Mouse (Mus musculus) midbrain, embryonic 14.5 days (tissue): Measurements from ENCODE around the gene St3gal4. TPM values are rescaled to one million over a fixed set of nuclear protein-coding genes. Genes with fewer than 3 reads are reported as not detected.

Experiments
- ATAC-seq: fragments of 200-750 bp; cut with Nextera tagmentation; 2 replicates; pipeline ENCODE4 v1.8.0; 2017; ENCODE audit warnings: moderate number of reproducible peaks, moderate library complexity; ENCODE audit not compliant: low FRiP score, low TSS enrichment
- DNase-seq: peaks from one replicate; pipeline ENCODE4 v3.0.0-alpha.2; 2015
- H3K27ac ChIP-seq: fragments of 300-500 bp; sonication (generic); replicated peaks from 2 replicates; pipeline ENCODE4 v1.5.1; 2014; ENCODE audit warnings: mild to moderate bottlenecking, low read depth, low read length, moderate library complexity
- H3K27me3 ChIP-seq: fragments of 300-500 bp; sonication (generic); 2 replicates; pipeline ENCODE4 v1.6.1; 2014; ENCODE audit warnings: low read length, control low read depth, mixed read lengths; ENCODE audit not compliant: control insufficient read depth, insufficient read depth
- H3K36me3 ChIP-seq: fragments of 300-500 bp; sonication (generic); 2 replicates; pipeline ENCODE4 v1.6.1; 2014; ENCODE audit warnings: low read length, control low read depth; ENCODE audit not compliant: control insufficient read depth, insufficient read depth
- H3K4me1 ChIP-seq: fragments of 300-500 bp; sonication (generic); 2 replicates; pipeline ENCODE4 v1.6.1; 2014; ENCODE audit warnings: mild to moderate bottlenecking, antibody characterized with exemption, low read length, control low read depth; ENCODE audit not compliant: control insufficient read depth, insufficient read depth
- H3K4me2 ChIP-seq: fragments of 300-500 bp; sonication (generic); 2 replicates; pipeline ENCODE4 v1.6.1; 2014; ENCODE audit warnings: mild to moderate bottlenecking, low read length, moderate library complexity
- H3K4me3 ChIP-seq: fragments of 300-500 bp; sonication (generic); replicated peaks from 2 replicates; pipeline ENCODE4 v1.5.1; 2014; ENCODE audit warnings: low read depth, low read length
- H3K9ac ChIP-seq: fragments of 300-500 bp; sonication (generic); replicated peaks from 2 replicates; pipeline ENCODE4 v1.6.1; 2014; ENCODE audit warnings: mild to moderate bottlenecking, low read length, moderate library complexity
- H3K9me3 ChIP-seq: fragments of 300-500 bp; sonication (generic); 2 replicates; pipeline ENCODE4 v1.6.1; 2016; ENCODE audit warnings: low read length, control low read depth, mixed read lengths; ENCODE audit not compliant: control insufficient read depth
- WGBS: fragments of 180-500 bp; shearing (Covaris S2); extraction: QIAGEN DNeasy Blood & Tissue Kit; methylation state at CpG from one replicate; pipeline ENCODE4 v1.1.7; 2014; 5-methylcytosine and 5-hydroxymethylcytosine counted together
- polyA plus RNA-seq: library from polyadenylated mRNA; unstranded; fragments of >200 nt; fragmentation: Nextera tagmentation; extraction: Ambion mirVana; gene quantifications from 2 replicates; pipeline ENCODE4 v1.2.1, GENCODE M21; 2014

St3gal4 gene
- polyA plus RNA-seq, 1 experiment from 2014 or later, result 11.1 TPM

GRCm38 (mm10) chr9:35052671-35053070, 66.4 kb downstream of the St3gal4 start:
- no peaks in the 10 kb centered on the region for H3K4me1 ChIP-seq
- ATAC-seq (no peak), DNase-seq (no peak)
- H3K4me2 ChIP-seq, result no peak overlapping the region
- no peaks in the 10 kb centered on the region for H3K27me3 ChIP-seq
- no peak overlapping the region for H3K4me3 ChIP-seq
- 99% methylated on average over 4 of the region's 4 CpGs for WGBS
- no peaks in the 10 kb centered on the region for H3K9me3 ChIP-seq
- H3K9ac ChIP-seq, result no peak overlapping the region
- peaks cover 3% of the 10 kb centered on the region; the same call in 1 of the 2 replicates for H3K36me3 ChIP-seq
- no peak overlapping the region for H3K27ac ChIP-seq

GRCm38 (mm10) chr9:35051666-35052065, 67.4 kb downstream of the St3gal4 start:
- Histone ChIP-seq H3K4me3 (no peak overlapping the region), H3K4me2 (no peak overlapping the region), H3K27ac (no peak overlapping the region), H3K4me1 (no peaks in the 10 kb centered on the region), H3K9ac (no peak overlapping the region), H3K36me3 (peaks cover 3% of the 10 kb centered on the region; the same call in 1 of the 2 replicates), H3K9me3 (no peaks in the 10 kb centered on the region), H3K27me3 (no peaks in the 10 kb centered on the region)
- ATAC-seq (no peak), DNase-seq (no peak)
- 96% methylated on average over 4 of the region's 4 CpGs for WGBS

- Histone ChIP-seq H3K4me1 (no peaks in the 10 kb centered on the region), H3K27me3 (no peaks in the 10 kb centered on the region), H3K36me3 (peaks cover 3% of the 10 kb centered on the region; the same call in 1 of the 2 replicates), H3K9ac (no peak overlapping the region), H3K4me3 (no peak overlapping the region), H3K27ac (no peak overlapping the region), H3K9me3 (no peaks in the 10 kb centered on the region), H3K4me2 (no peak overlapping the region)
- DNase-seq (no peak), ATAC-seq (no peak)
- 93% methylated on average over 6 of the region's 6 CpGs for WGBS
Measured at GRCm38 (mm10) chr9:35050701-35051454, 68.2 kb downstream of the St3gal4 start.

GRCm38 (mm10) chr9:35049891-35050527, 69.1 kb downstream of the St3gal4 start:
- WGBS, result 87% methylated on average over 3 of the region's 3 CpGs
- Histone ChIP-seq H3K4me2 (no peak overlapping the region), H3K36me3 (peaks cover 3% of the 10 kb centered on the region; the same call in 1 of the 2 replicates), H3K27me3 (no peaks in the 10 kb centered on the region), H3K9ac (no peak overlapping the region), H3K27ac (no peak overlapping the region), H3K9me3 (no peaks in the 10 kb centered on the region), H3K4me1 (0 out of 2 replicates have a peak, but pooled peaks cover under 1% of the 10 kb centered on the region), H3K4me3 (no peak overlapping the region)
- ATAC-seq (no peak), DNase-seq (no peak)

- Histone ChIP-seq H3K4me2 (no peak overlapping the region), H3K36me3 (peaks cover 3% of the 10 kb centered on the region; the same call in 1 of the 2 replicates), H3K9me3 (no peaks in the 10 kb centered on the region), H3K4me3 (no peak overlapping the region), H3K27ac (no peak overlapping the region), H3K4me1 (peaks cover 14% of the 10 kb centered on the region; the same call in 1 of the 2 replicates), H3K9ac (no peak overlapping the region), H3K27me3 (no peaks in the 10 kb centered on the region)
- 91% methylated on average over 6 of the region's 6 CpGs for WGBS
- ATAC-seq (no peak), DNase-seq (no peak)
Measured at GRCm38 (mm10) chr9:35048449-35048848, 70.6 kb downstream of the St3gal4 start.

- H3K27ac ChIP-seq, result no peak overlapping the region
- DNase-seq (no peak), ATAC-seq (no peak)
- no peaks in the 10 kb centered on the region for H3K27me3 ChIP-seq
- H3K4me1 ChIP-seq, result peaks cover 14% of the 10 kb centered on the region; the same call in 1 of the 2 replicates
- WGBS, result 85% methylated on average over 2 of the region's 2 CpGs
- no peak overlapping the region for H3K9ac ChIP-seq
- no peaks in the 10 kb centered on the region for H3K9me3 ChIP-seq
- no peak overlapping the region for H3K4me3 ChIP-seq
- H3K4me2 ChIP-seq, result no peak overlapping the region
- no peaks in the 10 kb centered on the region for H3K36me3 ChIP-seq
Measured at GRCm38 (mm10) chr9:35045756-35046155, 73.3 kb downstream of the St3gal4 start.

- WGBS, result 69% methylated on average over 11 of the region's 11 CpGs
- Histone ChIP-seq H3K4me2 (no peak overlapping the region), H3K4me3 (no peak overlapping the region), H3K27me3 (no peaks in the 10 kb centered on the region), H3K9ac (no peak overlapping the region), H3K27ac (no peak overlapping the region), H3K9me3 (no peaks in the 10 kb centered on the region), H3K36me3 (no peaks in the 10 kb centered on the region), H3K4me1 (peaks cover 14% of the 10 kb centered on the region; the same call in 1 of the 2 replicates)
- DNase-seq (peak; percentile 21), ATAC-seq (no peak)
Measured at GRCm38 (mm10) chr9:35045031-35045531, 74.0 kb downstream of the St3gal4 start.

- no peaks in the 10 kb centered on the region for H3K36me3 ChIP-seq
- ATAC-seq, result no peak
- peaks cover 14% of the 10 kb centered on the region; the same call in 1 of the 2 replicates for H3K4me1 ChIP-seq
- no peak overlapping the region for H3K4me2 ChIP-seq
- H3K27me3 ChIP-seq, result no peaks in the 10 kb centered on the region
- no peak overlapping the region for H3K9ac ChIP-seq
- 8% methylated on average over 15 of the region's 15 CpGs for WGBS
- peak; percentile 39 for DNase-seq
- no peaks in the 10 kb centered on the region for H3K9me3 ChIP-seq
- no peak overlapping the region for H3K27ac ChIP-seq
- no peak overlapping the region for H3K4me3 ChIP-seq
Measured at GRCm38 (mm10) chr9:35044458-35044857, 74.6 kb downstream of the St3gal4 start.
